Mouse (Mus musculus) bone marrow macrophage, adult 2 months (primary cell): ENCODE data around the gene Bckdhb.

ENCODE experiments used
- CTCF ChIP-seq: IDR thresholded peaks from 2 replicates; pipeline ENCODE4 v1.5.1; 2012; ENCODE audit warnings: low read depth, mild to moderate bottlenecking, low read length, moderate library complexity
- POLR2A ChIP-seq: IDR thresholded peaks from 2 replicates; pipeline ENCODE4 v1.6.1; 2012; ENCODE audit warnings: mild to moderate bottlenecking, low read depth, low read length, borderline replicate concordance

GRCm38 (mm10) chr9:83902086-83902485 lies 22.9 kb upstream of the Bckdhb start:
- TF ChIP-seq POLR2A (no peak), CTCF (no peak)
